Mouse (Mus musculus): Measurements from ENCODE around the gene Slc25a11. TPM values are rescaled to one million over a fixed set of nuclear protein-coding genes. Genes with fewer than 3 reads are reported as not detected.
A peak's percentile ranks its signal among the peaks of the same experiment; 100 is the strongest.

Slc25a11 gene
- total and polyA plus RNA-seq, 3 experiments, result 59.2 to 125 (median 72.7) TPM

- peaks cover 63% of the 10 kb centered on the region for H3K36me3 ChIP-seq (replicated peaks)
- H3K4me3 ChIP-seq (ENCODE audit: low read depth, low read length), result peak within 1 kb of the TSS; percentile 100
- ATAC-seq (ENCODE audit: extremely low read depth, insufficient number of reproducible peaks, low FRiP score, poor library complexity, severe bottlenecking), result 0 out of 2 replicates have a peak, but pooled peaks have one; percentile 2
- peaks cover 75% of the 10 kb centered on the region for H3K4me1 ChIP-seq (ENCODE audit: insufficient read depth, low read depth, low read length)
- peak; percentile 73 for DNase-seq (ENCODE audit: low spot score)
- TF ChIP-seq CTCF (IDR thresholded peaks at IDR 0.05; ENCODE audit: low read depth, low read length) (no peak), TAL1 (conservative IDR thresholded peaks at IDR 0.05; ENCODE audit: low read depth, low read length) (no peak), POLR2AphosphoS5 (IDR thresholded peaks at IDR 0.05; ENCODE audit: insufficient replicate concordance, low read depth, low read length) (no peak), GATA2 (IDR thresholded peaks at IDR 0.05; ENCODE audit: borderline replicate concordance, low read depth, low read length) (no peak), GATA1 (IDR thresholded peaks at IDR 0.05; ENCODE audit: borderline replicate concordance, low read length) (no peak)
- H3K27me3 ChIP-seq (ENCODE audit: insufficient read depth, low read length), result no peaks in the 10 kb centered on the region
- no peaks in the 10 kb centered on the region for H3K9me3 ChIP-seq (replicated peaks)
Observed at GRCm38 (mm10) chr11:70654198-70654922, 7.1 kb upstream of the Slc25a11 start, which contains the start of gene Pfn1. Gene Pfn1 (minus strand): TSS chr11:70654644.

DNA sequence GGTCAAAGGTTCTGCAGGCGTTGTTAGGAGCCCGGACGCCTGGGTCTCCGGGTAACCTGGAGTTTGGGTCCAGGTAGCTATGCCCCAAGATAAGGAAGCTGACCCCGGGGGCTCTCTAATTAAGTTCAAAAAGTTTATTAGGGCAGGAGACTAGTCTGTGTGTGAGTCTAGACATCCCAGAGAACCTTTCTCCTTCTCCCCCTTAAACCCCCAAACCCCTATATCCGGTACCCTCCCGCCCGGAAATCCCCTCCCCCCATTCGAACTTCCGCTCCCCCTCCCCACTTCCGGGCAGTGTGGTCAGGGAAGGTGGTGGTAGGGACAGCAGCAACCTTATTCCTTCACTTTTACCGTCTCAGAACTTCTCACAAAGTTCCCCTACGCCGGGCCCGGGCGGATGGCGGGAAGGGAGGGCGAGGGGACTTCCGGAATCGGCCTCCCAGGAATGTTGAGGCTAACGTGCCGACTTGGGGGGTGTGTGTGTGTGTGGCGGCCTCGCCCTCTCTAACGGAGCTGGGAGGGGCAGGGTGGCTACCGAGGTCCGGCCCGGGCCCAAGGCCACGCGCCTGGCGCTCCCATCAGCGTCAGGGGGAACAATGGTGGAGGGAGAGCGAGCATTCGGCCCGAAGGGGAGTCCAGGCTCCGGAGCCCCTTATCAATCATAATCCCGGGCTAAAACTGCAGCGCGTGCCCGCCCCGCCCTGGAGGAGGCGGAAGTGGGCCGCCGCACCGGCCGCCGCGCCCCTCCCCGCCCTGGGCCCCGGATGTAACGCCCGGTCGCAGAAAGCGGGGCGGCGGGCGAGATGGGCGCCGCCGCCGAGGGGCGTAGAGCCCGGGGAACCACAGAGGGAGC is 6.3 kb upstream of the Slc25a11 start:
- Histone ChIP-seq H3K9me3 (replicated peaks) (no peaks in the 10 kb centered on the region), H3K4me3 (ENCODE audit: low read depth, low read length) (peak overlapping the region; percentile 100), H3K4me1 (ENCODE audit: insufficient read depth, low read depth, low read length) (peaks cover 79% of the 10 kb centered on the region), H3K36me3 (replicated peaks) (peaks cover 63% of the 10 kb centered on the region), H3K27me3 (ENCODE audit: insufficient read depth, low read length) (no peaks in the 10 kb centered on the region)
- DNase-seq (ENCODE audit: low spot score) (peak; percentile 66), ATAC-seq (ENCODE audit: extremely low read depth, insufficient number of reproducible peaks, low FRiP score, poor library complexity, severe bottlenecking) (no peak)
- TF ChIP-seq CTCF (IDR thresholded peaks at IDR 0.05; ENCODE audit: low read depth, low read length), result no peak

- Histone ChIP-seq H3K36me3 (replicated peaks) (peaks cover 62% of the 10 kb centered on the region), H3K27me3 (ENCODE audit: insufficient read depth, low read length) (no peaks in the 10 kb centered on the region), H3K9me3 (replicated peaks) (no peaks in the 10 kb centered on the region), H3K4me1 (ENCODE audit: insufficient read depth, low read depth, low read length) (peaks cover 78% of the 10 kb centered on the region), H3K4me3 (ENCODE audit: low read depth, low read length) (peak overlapping the region; percentile 100)
- no peak for DNase-seq (ENCODE audit: low spot score)
- ATAC-seq (ENCODE audit: extremely low read depth, insufficient number of reproducible peaks, low FRiP score, poor library complexity, severe bottlenecking), result no peak
- TF ChIP-seq GATA1 (IDR thresholded peaks at IDR 0.05; ENCODE audit: borderline replicate concordance, low read length), result no peak
- TF ChIP-seq TAL1 (conservative IDR thresholded peaks at IDR 0.05; ENCODE audit: low read depth, low read length), result no peak
- no peak for TF ChIP-seq POLR2AphosphoS5 (IDR thresholded peaks at IDR 0.05; ENCODE audit: insufficient replicate concordance, low read depth, low read length)
- TF ChIP-seq CTCF (IDR thresholded peaks at IDR 0.05; ENCODE audit: low read depth, low read length), result no peak
- TF ChIP-seq GATA2 (IDR thresholded peaks at IDR 0.05; ENCODE audit: borderline replicate concordance, low read depth, low read length), result no peak
Observed at GRCm38 (mm10) chr11:70652884-70653344, 5.6 kb upstream of the Slc25a11 start.

- H3K4me1 ChIP-seq (ENCODE audit: insufficient read depth, low read depth, low read length), result peaks cover 74% of the 10 kb centered on the region
- TF ChIP-seq GATA2 (IDR thresholded peaks at IDR 0.05; ENCODE audit: borderline replicate concordance, low read depth, low read length) (no peak), POLR2AphosphoS5 (IDR thresholded peaks at IDR 0.05; ENCODE audit: insufficient replicate concordance, low read depth, low read length) (0 out of 2 replicates have a peak, but pooled peaks have one; percentile 77)
- no peaks in the 10 kb centered on the region for H3K9me3 ChIP-seq (replicated peaks)
- H3K36me3 ChIP-seq (replicated peaks), result peaks cover 63% of the 10 kb centered on the region
- DNase-seq (ENCODE audit: low spot score) (no peak), ATAC-seq (ENCODE audit: extremely low read depth, insufficient number of reproducible peaks, low FRiP score, poor library complexity, severe bottlenecking) (no peak)
- H3K27me3 ChIP-seq (ENCODE audit: insufficient read depth, low read length), result no peaks in the 10 kb centered on the region
- H3K4me3 ChIP-seq (ENCODE audit: low read depth, low read length), result peak overlapping the region; percentile 100
Observed at GRCm38 (mm10) chr11:70652029-70652883, 5.0 kb upstream of the Slc25a11 start.

GRCm38 (mm10) chr11:70651391-70651790 is 4.1 kb upstream of the Slc25a11 start:
- Histone ChIP-seq H3K4me3 (ENCODE audit: low read depth, low read length) (peak overlapping the region; percentile 100; the same call in 1 of the 2 replicates), H3K9me3 (replicated peaks) (no peaks in the 10 kb centered on the region), H3K4me1 (ENCODE audit: insufficient read depth, low read depth, low read length) (peaks cover 68% of the 10 kb centered on the region), H3K36me3 (replicated peaks) (peaks cover 63% of the 10 kb centered on the region), H3K27me3 (ENCODE audit: insufficient read depth, low read length) (no peaks in the 10 kb centered on the region)
- no peak for ATAC-seq (ENCODE audit: extremely low read depth, insufficient number of reproducible peaks, low FRiP score, poor library complexity, severe bottlenecking)
- DNase-seq (ENCODE audit: low spot score), result no peak
- no peak for TF ChIP-seq POLR2AphosphoS5 (IDR thresholded peaks at IDR 0.05; ENCODE audit: insufficient replicate concordance, low read depth, low read length)
- no peak for TF ChIP-seq CTCF (IDR thresholded peaks at IDR 0.05; ENCODE audit: low read depth, low read length)
- TF ChIP-seq TAL1 (conservative IDR thresholded peaks at IDR 0.05; ENCODE audit: low read depth, low read length), result no peak
- no peak for TF ChIP-seq GATA1 (IDR thresholded peaks at IDR 0.05; ENCODE audit: borderline replicate concordance, low read length)

All from G1E (cell line).